Mouse (Mus musculus): Measurements from ENCODE around the gene Olfr1336.
"Not testable (repeated sequence)": the region's sequence is repeated elsewhere in the genome, so short reads cannot be mapped to it uniquely, and the experiment has no call there.

Olfr1336 gene

DNA sequence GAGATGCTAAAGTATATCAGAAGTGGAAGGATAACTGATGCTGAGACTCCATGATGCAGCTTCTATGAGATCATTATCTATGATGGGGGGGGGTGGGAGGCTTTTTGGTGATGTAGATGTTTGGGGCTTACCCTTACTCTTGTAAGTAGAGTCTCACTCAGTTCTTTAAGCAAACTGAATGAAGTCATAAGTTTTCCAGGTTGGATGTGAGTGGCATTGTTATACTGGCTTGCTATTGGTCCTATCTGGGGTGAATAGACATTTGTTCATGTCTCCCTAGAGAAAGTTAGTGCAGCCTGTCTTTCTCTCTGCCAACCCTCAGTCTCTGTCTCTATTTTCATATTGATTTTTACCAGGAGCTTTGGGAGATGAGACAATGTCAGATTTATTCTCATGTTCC, at the start of gene Olfr1336:
TSS of gene Olfr1336 (plus strand) at position 301 of the 400 bp plus-strand sequence.
- no peak for DNase-seq

DNA sequence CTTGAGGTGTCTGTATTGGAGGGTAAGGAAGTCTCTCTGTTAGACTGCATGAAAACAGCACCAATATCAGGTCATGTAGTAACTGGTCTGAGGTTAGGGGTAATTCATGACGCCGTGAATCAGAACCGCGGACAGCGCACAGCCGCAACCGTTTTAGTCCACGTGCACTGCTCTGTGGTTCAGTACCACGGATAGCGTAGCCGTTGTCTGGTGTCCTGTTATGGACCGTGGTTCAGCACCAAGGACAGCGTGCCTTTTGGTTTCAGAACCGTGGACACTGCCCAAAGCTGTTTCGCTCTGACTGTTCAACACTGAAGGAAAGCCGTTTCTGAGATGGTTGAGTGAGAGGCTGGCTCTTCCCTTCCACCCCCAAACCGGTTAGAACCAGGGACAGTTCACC, 45.9 kb upstream of the Olfr1336 start, which contains the start of gene Gm20715:
TSS of gene Gm20715 (plus strand) at position 235 of the 400 bp plus-strand sequence.
- DNase-seq, result peak; percentile 40 to 48

- DNase-seq, result peak in 1 of 2 experiments; percentile 11
These were observed 41.1 kb upstream of the Olfr1336 start for GRCm38 (mm10) chr7:6414626-6415441.

- no peak for DNase-seq
These were observed 40.6 kb upstream of the Olfr1336 start for GRCm38 (mm10) chr7:6415442-6415787.

DNA sequence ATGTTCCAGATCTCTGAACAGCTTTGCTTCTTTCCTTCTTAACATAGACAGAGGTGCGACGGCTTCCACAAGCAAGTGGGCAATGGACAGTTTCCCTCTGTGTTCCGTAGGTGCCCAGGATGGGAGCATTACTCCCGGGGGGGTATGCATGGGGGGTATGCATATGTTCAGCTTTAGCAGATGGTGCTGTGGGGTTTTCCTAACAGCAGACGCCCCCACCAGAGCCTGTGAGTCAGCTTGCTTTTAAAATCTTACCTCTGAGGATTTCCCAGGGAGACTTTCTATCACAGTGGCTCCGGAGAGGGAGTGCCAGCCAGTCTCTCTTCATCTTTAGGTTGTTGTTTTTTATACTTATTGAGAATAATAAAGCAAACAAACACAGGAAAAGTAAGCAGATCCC, 36.1 kb upstream of the Olfr1336 start:
- no peak for DNase-seq

DNA sequence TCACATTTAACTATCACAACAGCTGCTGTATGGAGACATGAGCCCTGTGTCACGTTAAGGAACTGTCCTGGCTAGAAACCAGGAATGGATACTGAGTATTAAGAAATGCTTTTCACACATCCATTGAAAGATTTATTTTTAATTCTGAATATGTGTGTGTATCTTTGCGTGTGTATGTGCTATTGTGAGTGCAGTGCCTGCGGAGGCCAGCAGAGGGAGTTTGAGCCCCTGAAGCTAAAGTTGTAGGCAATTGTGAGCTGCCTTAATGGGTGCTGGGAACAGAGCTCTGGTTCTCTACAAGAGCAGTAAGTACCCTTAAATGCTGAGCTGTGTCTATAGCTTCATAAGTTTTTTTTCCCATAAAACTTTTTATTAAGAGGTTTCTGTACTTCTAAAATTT, 26.6 kb upstream of the Olfr1336 start:
- DNase-seq, result no peak

DNA sequence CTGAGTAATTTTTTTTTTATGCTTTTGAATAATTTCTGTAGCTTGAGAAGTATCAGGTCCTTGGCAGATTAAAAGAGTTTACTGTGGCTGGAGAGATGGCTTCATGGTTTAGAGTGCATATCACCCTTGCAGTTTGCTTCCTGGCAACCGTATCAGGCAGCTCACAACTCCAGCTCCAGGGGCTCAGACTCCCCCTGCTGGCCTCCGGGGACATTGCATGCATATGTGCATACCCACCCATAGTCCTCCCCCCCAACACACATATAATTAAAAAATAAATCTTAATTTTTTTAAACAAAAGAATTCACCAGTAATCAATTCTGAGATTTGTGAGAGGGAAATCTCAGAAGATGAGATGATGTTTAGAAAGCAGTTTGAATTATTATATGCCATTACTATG, 25.6 kb upstream of the Olfr1336 start:
- DNase-seq, result peak in 1 of 2 experiments; percentile 9

GRCm38 (mm10) chr7:6438388-6438787, 17.6 kb upstream of the Olfr1336 start, which contains the start of gene Olfr1344:
TSS of gene Olfr1344 (plus strand) at chr7:6438688.
- no peak for DNase-seq

DNA sequence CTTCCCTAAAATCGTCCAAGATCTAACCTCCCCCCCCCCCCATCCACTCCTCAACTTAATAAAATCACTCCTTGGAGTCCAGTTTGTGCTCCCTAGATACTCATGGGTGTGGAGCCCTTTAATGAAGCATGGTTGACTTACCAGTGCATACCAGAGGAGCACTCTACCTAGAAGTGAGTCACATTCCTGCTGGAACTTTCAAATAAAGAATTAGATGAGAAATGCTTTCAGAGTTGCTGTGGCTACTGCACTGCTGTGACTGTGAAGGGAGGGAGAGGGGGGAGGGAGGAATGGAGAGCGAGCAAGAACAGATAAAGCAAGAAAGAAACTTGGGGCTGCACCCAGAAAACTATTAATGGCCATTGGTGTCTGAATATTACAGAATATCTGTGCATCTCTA, 14.8 kb upstream of the Olfr1336 start:
- DNase-seq, result no peak

GRCm38 (mm10) chr7:6447771-6448170, 8.2 kb upstream of the Olfr1336 start:
- no peak for DNase-seq

DNA sequence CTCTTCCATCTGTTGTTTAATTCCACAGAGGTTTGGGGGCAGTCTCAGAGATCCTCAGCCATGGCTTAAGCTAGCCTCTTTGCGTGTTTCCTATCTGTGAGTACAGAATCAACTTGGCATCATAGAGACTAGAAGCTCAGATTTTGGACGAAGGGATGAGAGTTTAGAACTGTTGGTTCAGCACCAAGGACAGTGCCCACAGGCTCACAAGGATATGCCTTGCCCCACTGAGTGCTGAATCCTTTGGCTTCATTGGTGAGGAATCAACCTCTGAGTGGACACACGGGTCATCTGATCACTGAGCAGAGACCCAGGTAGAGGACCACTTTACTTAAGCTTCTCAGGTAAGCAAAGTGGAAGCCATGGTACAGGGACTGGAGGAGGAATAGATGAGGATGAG, 431 bp downstream of the Olfr1336 start:
- no peak for DNase-seq

DNA sequence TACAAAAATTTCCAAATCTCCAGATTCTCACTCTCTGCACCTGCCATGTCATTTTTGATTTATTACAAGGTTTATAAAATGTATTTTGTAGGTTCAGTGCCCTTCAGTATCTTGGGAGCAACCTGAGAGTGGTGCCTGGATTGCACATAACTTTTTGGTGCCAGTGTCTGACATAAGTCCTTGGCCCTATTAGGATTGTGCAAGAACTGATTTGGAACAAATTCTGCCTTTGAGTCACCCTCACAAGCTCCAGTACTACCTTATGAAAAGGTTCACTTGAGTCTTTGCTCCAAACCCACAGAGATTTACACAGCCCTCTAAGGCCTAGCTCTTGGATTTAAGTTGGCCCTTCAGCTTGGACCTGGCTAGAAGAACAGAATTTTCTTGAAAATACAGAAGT, 11.0 kb downstream of the Olfr1336 start, which contains the start of gene Olfr1346:
TSS of gene Olfr1346 (plus strand) at position 151 of the 400 bp plus-strand sequence.
- no peak for DNase-seq

DNA sequence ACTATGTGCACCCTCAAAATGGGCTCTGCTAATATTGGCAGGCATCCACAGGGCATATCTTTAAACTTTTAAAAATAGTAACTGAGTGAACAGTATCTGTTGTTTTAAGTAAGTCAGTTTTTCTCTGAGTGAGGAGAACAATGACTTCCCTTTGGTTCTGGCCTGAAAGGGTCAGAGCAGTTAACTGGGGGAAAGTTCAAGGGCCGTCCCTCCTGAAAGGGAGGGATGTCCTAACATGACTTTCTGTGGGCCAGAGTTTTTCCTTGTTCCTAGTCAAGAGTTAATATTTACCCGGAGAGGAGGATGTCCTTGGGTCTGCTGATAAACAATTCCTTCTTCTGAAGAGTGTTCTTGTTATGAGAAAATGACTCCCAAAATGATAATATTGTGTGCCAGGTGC, 21.7 kb downstream of the Olfr1336 start:
- DNase-seq, result not testable (repeated sequence)

- no peak for DNase-seq
These were observed 30.9 kb downstream of the Olfr1336 start, which contains the start of gene Olfr5 for GRCm38 (mm10) chr7:6486841-6487240. TSS of gene Olfr5 (minus strand) at chr7:6486941.

DNA sequence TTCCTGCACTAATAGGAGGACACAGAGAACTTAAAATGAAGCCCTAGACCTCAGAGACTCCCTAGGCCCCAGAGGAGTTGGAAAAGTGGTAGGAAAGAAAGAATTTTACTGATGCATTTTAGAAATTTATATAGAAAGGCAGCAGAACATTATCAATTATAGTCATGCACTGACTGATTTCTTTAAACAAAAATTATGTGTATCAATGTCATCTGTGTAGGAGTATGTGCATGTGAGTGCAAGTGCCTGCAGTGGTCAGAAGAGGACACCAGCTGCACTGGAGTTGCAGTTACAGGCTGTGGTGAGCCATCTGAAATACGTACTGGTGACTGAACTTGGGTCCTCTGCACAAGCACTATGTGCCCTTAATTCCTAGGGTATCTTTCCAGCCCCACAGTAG, 43.7 kb downstream of the Olfr1336 start, which contains the start of gene Olfr1347:
TSS of gene Olfr1347 (minus strand) at position 101 of the 400 bp plus-strand sequence.
- no peak for DNase-seq

GRCm38 (mm10) chr7:6508648-6509047, 52.7 kb downstream of the Olfr1336 start, which contains the start of gene Olfr1348:
TSS of gene Olfr1348 (minus strand) at chr7:6508748.
- no peak for DNase-seq
